Mouse (Mus musculus) MEL (cell line): ENCODE measurements around the gene Clec1a. TPM values are rescaled to one million over a fixed set of nuclear protein-coding genes. Genes with fewer than 3 reads are reported as not detected.

Experiments
- DNase-seq: peaks from one replicate; pipeline ENCODE4 v3.0.0; 2011; ENCODE audit warnings: low read depth, low spot score
- H3K27ac ChIP-seq: 2 replicates; pipeline ENCODE4 v1.5.1; 2012; ENCODE audit warnings: low read depth, mild to moderate bottlenecking, control low read depth, low read length, moderate library complexity; ENCODE audit not compliant: control insufficient read depth
- H3K27me3 ChIP-seq, 2 experiments: fragments of 150-350 bp in 1 of 2; sonication (generic) in 1 of 2; 2 replicates each; pipeline ENCODE4 v1.6.1; 2012; ENCODE audit warnings: low read length in 2 of 2, mild to moderate bottlenecking in 2 of 2, improper control_type of control experiment in 1 of 2, moderate library complexity in 1 of 2; ENCODE audit not compliant: insufficient read depth in 2 of 2, control insufficient read depth in 1 of 2
- H3K36me3 ChIP-seq, 2 experiments: 2 replicates each; pipeline ENCODE4 v1.6.1; 2012 to 2014; ENCODE audit warnings: low read length in 2 of 2, improper control_type of control experiment in 1 of 2, inconsistent platforms in 1 of 2, mild to moderate bottlenecking in 1 of 2; ENCODE audit not compliant: insufficient read depth in 2 of 2, control insufficient read depth in 1 of 2
- H3K4me1 ChIP-seq, 2 experiments: fragments of 150-350 bp in 1 of 2; sonication (generic) in 1 of 2; 2 replicates each; pipeline ENCODE4 v1.6.1; 2012; ENCODE audit warnings: low read length in 2 of 2, improper control_type of control experiment in 1 of 2, mild to moderate bottlenecking in 1 of 2; ENCODE audit not compliant: insufficient read depth in 2 of 2, control insufficient read depth in 1 of 2
- H3K4me3 ChIP-seq, 2 experiments: fragments of 150-350 bp in 1 of 2; sonication (generic) in 1 of 2; 2 replicates each; pipeline ENCODE4 v1.5.1; 2012; ENCODE audit warnings: low read depth in 2 of 2, low read length in 2 of 2, mild to moderate bottlenecking in 2 of 2, moderate library complexity in 2 of 2, control low read depth in 1 of 2, improper control_type of control experiment in 1 of 2; ENCODE audit not compliant: control insufficient read depth in 1 of 2, insufficient read depth in 1 of 2
- H3K79me2 ChIP-seq: 2 replicates; pipeline ENCODE4 v1.6.1; 2012; ENCODE audit warnings: mild to moderate bottlenecking, low read length, moderate library complexity; ENCODE audit not compliant: control insufficient read depth, poor library complexity, insufficient read depth
- H3K9ac ChIP-seq: 2 replicates; pipeline ENCODE4 v1.6.1; 2012; ENCODE audit warnings: low read depth, mild to moderate bottlenecking, control low read depth, low read length, moderate library complexity; ENCODE audit not compliant: control insufficient read depth, poor library complexity, severe bottlenecking
- H3K9me3 ChIP-seq: fragments of 150-350 bp; sonication (generic); replicated peaks from 2 replicates; pipeline ENCODE4 v1.6.1; 2012; ENCODE audit warnings: mild to moderate bottlenecking, low read length, improper control_type of control experiment, moderate library complexity; ENCODE audit not compliant: insufficient read depth
- BHLHE40 ChIP-seq: IDR thresholded peaks from 2 replicates; pipeline ENCODE4 v1.6.1; 2012; ENCODE audit warnings: low read depth, mild to moderate bottlenecking, inconsistent platforms, low read length, improper control_type of control experiment, borderline replicate concordance
- CHD1 ChIP-seq: IDR thresholded peaks from 2 replicates; pipeline ENCODE4 v1.6.1; 2012; ENCODE audit warnings: low read depth, mild to moderate bottlenecking, inconsistent platforms, low read length, improper control_type of control experiment
- CTCF ChIP-seq, 3 experiments: IDR thresholded peaks in 2 of 3; conservative IDR thresholded peaks in 1 of 3; 2 replicates each; pipeline ENCODE4 v1.5.1; 2011 to 2012; ENCODE audit warnings: low read length in 3 of 3, low read depth in 2 of 3, mild to moderate bottlenecking in 2 of 3, improper control_type of control experiment in 1 of 3, inconsistent platforms in 1 of 3, mixed read lengths in 1 of 3, moderate library complexity in 1 of 3; ENCODE audit not compliant: control insufficient read depth in 1 of 3, insufficient read depth in 1 of 3, poor library complexity in 1 of 3, severe bottlenecking in 1 of 3
- EP300 ChIP-seq, 2 experiments: IDR thresholded peaks; 2 replicates each; pipeline ENCODE4 v1.6.1; 2011; ENCODE audit warnings: improper control_type of control experiment in 2 of 2, low read length in 2 of 2, low read depth in 1 of 2, mild to moderate bottlenecking in 1 of 2
- GATA1 ChIP-seq: IDR thresholded peaks from 2 replicates; pipeline ENCODE4 v1.6.1; 2011; ENCODE audit warnings: low read depth, low read length, improper control_type of control experiment
- KAT2A ChIP-seq: conservative IDR thresholded peaks from 2 replicates; pipeline ENCODE4 v1.6.1; 2012; ENCODE audit warnings: low read depth, low read length, improper control_type of control experiment, inconsistent platforms
- MAFK ChIP-seq: IDR thresholded peaks from 2 replicates; pipeline ENCODE4 v1.6.1; 2011; ENCODE audit warnings: low read depth, mild to moderate bottlenecking, low read length, improper control_type of control experiment, borderline replicate concordance
- MAX ChIP-seq: IDR thresholded peaks from 2 replicates; pipeline ENCODE4 v1.6.1; 2011; ENCODE audit warnings: low read length, improper control_type of control experiment
- MEF2A ChIP-seq: IDR thresholded peaks from 2 replicates; pipeline ENCODE4 v1.6.1; 2014; ENCODE audit warnings: low read depth, mild to moderate bottlenecking, inconsistent platforms, low read length, improper control_type of control experiment; ENCODE audit not compliant: poor library complexity, insufficient replicate concordance, severe bottlenecking; ENCODE audit errors: extremely low read depth
- NELFE ChIP-seq: IDR thresholded peaks from 2 replicates; pipeline ENCODE4 v1.6.1; 2011; ENCODE audit warnings: low read depth, low read length, improper control_type of control experiment
- NRF1 ChIP-seq: IDR thresholded peaks from 2 replicates; pipeline ENCODE4 v1.6.1; 2014; ENCODE audit warnings: low read depth, mild to moderate bottlenecking, inconsistent platforms, low read length, improper control_type of control experiment, moderate library complexity; ENCODE audit not compliant: poor library complexity, insufficient read depth, severe bottlenecking
- POLR2AphosphoS2 ChIP-seq: IDR thresholded peaks from 2 replicates; pipeline ENCODE4 v1.6.1; 2011; ENCODE audit warnings: low read length, improper control_type of control experiment
- RCOR1 ChIP-seq: IDR thresholded peaks from 2 replicates; pipeline ENCODE4 v1.6.1; 2012; ENCODE audit warnings: low read depth, mild to moderate bottlenecking, inconsistent platforms, low read length, improper control_type of control experiment
- SIN3A ChIP-seq: IDR thresholded peaks from 2 replicates; pipeline ENCODE4 v1.6.1; 2012; ENCODE audit warnings: low read length, improper control_type of control experiment, inconsistent platforms
- TAL1 ChIP-seq: IDR thresholded peaks from 2 replicates; pipeline ENCODE4 v1.6.1; 2012; ENCODE audit warnings: mild to moderate bottlenecking, inconsistent platforms, low read length, moderate library complexity, mixed read lengths
- TBP ChIP-seq: IDR thresholded peaks from 2 replicates; pipeline ENCODE4 v1.8.0; 2011; ENCODE audit warnings: low read depth, low read length, improper control_type of control experiment
- UBTF ChIP-seq: IDR thresholded peaks from 2 replicates; pipeline ENCODE4 v1.6.1; 2012; ENCODE audit warnings: low read depth, mild to moderate bottlenecking, inconsistent platforms, low read length, improper control_type of control experiment, moderate library complexity, borderline replicate concordance; ENCODE audit not compliant: insufficient read depth
- USF1 ChIP-seq: IDR thresholded peaks from 2 replicates; pipeline ENCODE4 v1.6.1; 2014; ENCODE audit warnings: low read depth, mild to moderate bottlenecking, inconsistent platforms, low read length, improper control_type of control experiment, moderate library complexity
- ZC3H11A ChIP-seq: IDR thresholded peaks from 2 replicates; pipeline ENCODE4 v1.6.1; 2012; ENCODE audit warnings: low read depth, mild to moderate bottlenecking, inconsistent platforms, low read length, improper control_type of control experiment
- ZKSCAN1 ChIP-seq: IDR thresholded peaks from 2 replicates; pipeline ENCODE4 v1.6.1; 2012; ENCODE audit warnings: low read depth, mild to moderate bottlenecking, inconsistent platforms, low read length, improper control_type of control experiment, moderate library complexity
- ZNF384 ChIP-seq: IDR thresholded peaks from 2 replicates; pipeline ENCODE4 v1.6.1; 2012; ENCODE audit warnings: low read depth, mild to moderate bottlenecking, inconsistent platforms, low read length, improper control_type of control experiment
- polyA plus RNA-seq, 2 experiments: library from polyadenylated mRNA; stranded (reverse) in 1 of 2; unstranded in 1 of 2; fragments of >175 nt in 1 of 2; fragments of >200 nt in 1 of 2; gene quantifications; 2 replicates each; pipeline versions ENCODE4 v1.2.1 to v1.2.4; 2012; ENCODE audit warnings: low replicate concordance in 2 of 2, low read depth in 1 of 2; ENCODE audit not compliant: insufficient read length in 2 of 2, insufficient read depth in 1 of 2, missing spikeins in 1 of 2
- total RNA-seq: library from RNA; depleted of rRNA; stranded (reverse); fragments of 300-350 nt; gene quantifications from 2 replicates; pipeline ENCODE4 v1.2.3, GENCODE M21; 2012

The Clec1a gene
- total and polyA plus RNA-seq, 3 experiments = not detected

GRCm38 (mm10) chr6:129399945-129400344, 51.9 kb downstream of the Clec1a start:
- H3K9me3 ChIP-seq = no peaks in the 10 kb centered on the region
- H3K27me3 ChIP-seq = peaks cover 0 to 3% of the 10 kb centered on the region in 2 experiments; a peak in 2 of 4 replicates
- H3K4me3 ChIP-seq = no peak overlapping the region
- H3K36me3 ChIP-seq = no peaks in the 10 kb centered on the region
- TF ChIP-seq NRF1 (no peak), MAFK (no peak), TAL1 (no peak), ZNF384 (no peak), GATA1 (no peak), ZC3H11A (no peak)
- TF ChIP-seq, all 39 proteins: peak for 0
- Histone ChIP-seq H3K9ac (no peak overlapping the region), H3K79me2 (no peaks in the 10 kb centered on the region), H3K27ac (no peak overlapping the region), H3K4me1 (no peaks in the 10 kb centered on the region)
- DNase-seq = no peak

GRCm38 (mm10) chr6:129396997-129397396, 54.8 kb downstream of the Clec1a start, which contains the start of gene Clec1b:
TSS of gene Clec1b (plus strand) at chr6:129397297.
- H3K4me3 ChIP-seq = no peak within 1 kb of the TSS
- H3K9ac ChIP-seq = no peak within 1 kb of the TSS
- TF ChIP-seq TBP = no peak
- no peak for TF ChIP-seq POLR2AphosphoS2
- TF ChIP-seq SIN3A = no peak
- TF ChIP-seq UBTF = no peak
- TF ChIP-seq TAL1 = no peak
- TF ChIP-seq NELFE = no peak
- TF ChIP-seq BHLHE40 = no peak
- TF ChIP-seq ZKSCAN1 = no peak
- TF ChIP-seq RCOR1 = no peak
- TF ChIP-seq CHD1 = no peak
- TF ChIP-seq KAT2A = no peak
- TF ChIP-seq EP300 (IDR thresholded peaks at IDR 0.05; ENCODE audit: low read depth in 1 of 2, low read length in 2 of 2) = no peak
- TF ChIP-seq MEF2A = no peak
- no peak for TF ChIP-seq MAX
- no peak for TF ChIP-seq USF1
- no peak for TF ChIP-seq CTCF (IDR thresholded peaks at IDR 0.05 in 2 of 3, conservative IDR thresholded peaks at IDR 0.05 in 1 of 3; ENCODE audit: control insufficient read depth in 1 of 3, insufficient read depth in 1 of 3, low read depth in 2 of 3, low read length in 3 of 3, poor library complexity in 1 of 3, severe bottlenecking in 1 of 3)
- H3K27ac ChIP-seq = no peak within 1 kb of the TSS
- no peaks in the 10 kb centered on the region for H3K9me3 ChIP-seq
- H3K4me1 ChIP-seq = no peaks in the 10 kb centered on the region
- no peak for DNase-seq
- H3K79me2 ChIP-seq = no peaks in the 10 kb centered on the region
- H3K36me3 ChIP-seq = no peaks in the 10 kb centered on the region
- peaks cover 0 to 3% of the 10 kb centered on the region in 2 experiments; a peak in 2 of 4 replicates for H3K27me3 ChIP-seq
